Mouse (Mus musculus): ENCODE measurements at regions not wholly inside any gene's neighbourhood (a gene's known extent, or its start where the extent isn't known, plus 50 kb on each side); places are given as distances from the start of the nearest gene placed in this dataset.

DNA sequence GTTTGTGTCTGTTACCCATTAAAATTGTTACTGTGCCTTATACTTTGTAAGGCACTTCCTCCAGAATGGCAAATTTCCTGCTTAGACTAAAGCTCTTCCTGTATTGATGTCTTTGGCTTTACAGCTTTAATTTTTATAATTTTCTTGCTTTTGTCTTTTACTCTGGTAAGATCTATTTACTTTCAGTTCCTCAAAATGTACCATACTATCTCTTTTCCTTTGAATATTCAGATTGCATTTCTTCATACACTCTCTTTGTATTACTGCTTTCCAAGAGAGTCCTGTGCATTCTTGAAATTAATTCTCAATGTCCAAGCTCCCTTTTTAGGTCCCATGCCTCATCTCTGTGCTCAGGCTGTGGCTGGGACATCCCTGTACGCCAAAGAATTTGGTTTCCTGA is 627.7 kb downstream of the Ttll7 start:
- 61% methylated on average over 1 of the region's 1 CpGs for WGBS
- no peak overlapping the region for H3K4me3 ChIP-seq (ENCODE audit: low read depth, low read length)
- no peak overlapping the region for H3K4me2 ChIP-seq (ENCODE audit: low read depth, low read length)
- no peak overlapping the region for H3K9ac ChIP-seq (replicated peaks; ENCODE audit: low read depth, low read length)
- no peaks in the 10 kb centered on the region for H3K36me3 ChIP-seq (replicated peaks; ENCODE audit: control insufficient read depth, insufficient read depth, low read length)
- ATAC-seq (ENCODE audit: insufficient read depth, low read depth), result no peak
- H3K4me1 ChIP-seq (ENCODE audit: control insufficient read depth, insufficient read depth), result no peaks in the 10 kb centered on the region
- H3K9me3 ChIP-seq (replicated peaks; ENCODE audit: control insufficient read depth, low read length), result no peaks in the 10 kb centered on the region
- no peak for DNase-seq (ENCODE audit: low spot score)
- H3K27ac ChIP-seq (ENCODE audit: low read depth), result no peak overlapping the region
- no peaks in the 10 kb centered on the region for H3K27me3 ChIP-seq (ENCODE audit: control insufficient read depth, insufficient read depth, low read length)
- no peak for TF ChIP-seq CTCF (IDR thresholded peaks at IDR 0.05; ENCODE audit: low read depth)
- TF ChIP-seq EP300 (IDR thresholded peaks at IDR 0.05; ENCODE audit: low read depth), result no peak
